Mouse (Mus musculus): Measurements from ENCODE around the gene Tmem179b. TPM values are rescaled to one million over a fixed set of nuclear protein-coding genes. Genes with fewer than 3 reads are reported as not detected.
A peak's percentile ranks its signal among the peaks of the same experiment; 100 is the strongest.

The Tmem179b gene
- polyA plus RNA-seq, 1 experiment, result 34.8 TPM

GRCm38 (mm10) chr19:8758899-8759298 lies 15.4 kb downstream of the Tmem179b start:
- Histone ChIP-seq H3K27ac (replicated peaks; ENCODE audit: low read depth, low read length) (no peak overlapping the region), H3K4me1 (ENCODE audit: control insufficient read depth, insufficient read depth, insufficient read length, low read length) (peaks cover 14% of the 10 kb centered on the region), H3K4me3 (ENCODE audit: insufficient read depth, low read depth, low read length) (no peak overlapping the region)

- Histone ChIP-seq H3K27ac (replicated peaks; ENCODE audit: low read depth, low read length) (peak overlapping the region; percentile 77; the same call in 1 of the 2 replicates), H3K4me1 (ENCODE audit: control insufficient read depth, insufficient read depth, insufficient read length, low read length) (peaks cover 14% of the 10 kb centered on the region), H3K4me3 (ENCODE audit: insufficient read depth, low read depth, low read length) (peak overlapping the region; percentile 98)
These were observed 16.7 kb downstream of the Tmem179b start for GRCm38 (mm10) chr19:8757471-8757998.

- peak within 1 kb of the TSS; percentile 99 for H3K4me3 ChIP-seq (ENCODE audit: insufficient read depth, low read depth, low read length)
- peaks cover 14% of the 10 kb centered on the region for H3K4me1 ChIP-seq (ENCODE audit: control insufficient read depth, insufficient read depth, insufficient read length, low read length)
- H3K27ac ChIP-seq (replicated peaks; ENCODE audit: low read depth, low read length), result peak within 1 kb of the TSS; percentile 98
These were observed 17.5 kb downstream of the Tmem179b start, which contains the start of gene Nxf1 for GRCm38 (mm10) chr19:8756635-8757387. Nxf1 (plus strand) TSS chr19:8757073.

- 0 out of 2 replicates have a peak overlapping the region, but pooled peaks have one; percentile 23 for H3K27ac ChIP-seq (replicated peaks; ENCODE audit: low read depth, low read length)
- peaks cover 14% of the 10 kb centered on the region for H3K4me1 ChIP-seq (ENCODE audit: control insufficient read depth, insufficient read depth, insufficient read length, low read length)
- H3K4me3 ChIP-seq (ENCODE audit: insufficient read depth, low read depth, low read length), result peak overlapping the region; percentile 26
These were observed 18.6 kb downstream of the Tmem179b start for GRCm38 (mm10) chr19:8755652-8756051.

GRCm38 (mm10) chr19:8747368-8747767 lies 26.9 kb downstream of the Tmem179b start:
- peaks cover 4% of the 10 kb centered on the region for H3K4me1 ChIP-seq (ENCODE audit: control insufficient read depth, insufficient read depth, insufficient read length, low read length)
- no peak overlapping the region for H3K27ac ChIP-seq (replicated peaks; ENCODE audit: low read depth, low read length)
- H3K4me3 ChIP-seq (ENCODE audit: insufficient read depth, low read depth, low read length), result no peak overlapping the region

- Histone ChIP-seq H3K4me3 (ENCODE audit: insufficient read depth, low read depth, low read length) (no peak overlapping the region), H3K27ac (replicated peaks; ENCODE audit: low read depth, low read length) (no peak overlapping the region), H3K4me1 (ENCODE audit: control insufficient read depth, insufficient read depth, insufficient read length, low read length) (peaks cover 6% of the 10 kb centered on the region)
These were observed 28.9 kb downstream of the Tmem179b start for GRCm38 (mm10) chr19:8745382-8745781.

- H3K4me1 ChIP-seq (ENCODE audit: control insufficient read depth, insufficient read depth, insufficient read length, low read length), result peaks cover 6% of the 10 kb centered on the region
- peak overlapping the region; percentile 74 for H3K27ac ChIP-seq (replicated peaks; ENCODE audit: low read depth, low read length)
- H3K4me3 ChIP-seq (ENCODE audit: insufficient read depth, low read depth, low read length), result peak overlapping the region; percentile 92
These were observed 32.1 kb downstream of the Tmem179b start for GRCm38 (mm10) chr19:8742176-8742575.

- H3K4me1 ChIP-seq (ENCODE audit: control insufficient read depth, insufficient read depth, insufficient read length, low read length), result peaks cover 6% of the 10 kb centered on the region
- H3K27ac ChIP-seq (replicated peaks; ENCODE audit: low read depth, low read length), result peak within 1 kb of the TSS; percentile 99
- peak within 1 kb of the TSS; percentile 92 for H3K4me3 ChIP-seq (ENCODE audit: insufficient read depth, low read depth, low read length)
These were observed 32.9 kb downstream of the Tmem179b start, which contains the start of gene Stx5a for GRCm38 (mm10) chr19:8741243-8741869. Stx5a (plus strand) TSS chr19:8741413.

- H3K4me3 ChIP-seq (ENCODE audit: insufficient read depth, low read depth, low read length), result peak within 1 kb of the TSS; percentile 92
- H3K4me1 ChIP-seq (ENCODE audit: control insufficient read depth, insufficient read depth, insufficient read length, low read length), result peaks cover 6% of the 10 kb centered on the region
- H3K27ac ChIP-seq (replicated peaks; ENCODE audit: low read depth, low read length), result peak within 1 kb of the TSS; percentile 99
These were observed 33.7 kb downstream of the Tmem179b start, which contains the start of gene 1700092M07Rik for GRCm38 (mm10) chr19:8740603-8741002. 1700092M07Rik (plus strand) TSS chr19:8740718.

GRCm38 (mm10) chr19:8739646-8740045 lies 34.6 kb downstream of the Tmem179b start:
- Histone ChIP-seq H3K4me1 (ENCODE audit: control insufficient read depth, insufficient read depth, insufficient read length, low read length) (peaks cover 8% of the 10 kb centered on the region), H3K27ac (replicated peaks; ENCODE audit: low read depth, low read length) (no peak overlapping the region), H3K4me3 (ENCODE audit: insufficient read depth, low read depth, low read length) (no peak overlapping the region)

GRCm38 (mm10) chr19:8738911-8739310 lies 35.4 kb downstream of the Tmem179b start:
- no peak overlapping the region for H3K27ac ChIP-seq (replicated peaks; ENCODE audit: low read depth, low read length)
- peaks cover 8% of the 10 kb centered on the region for H3K4me1 ChIP-seq (ENCODE audit: control insufficient read depth, insufficient read depth, insufficient read length, low read length)
- no peak overlapping the region for H3K4me3 ChIP-seq (ENCODE audit: insufficient read depth, low read depth, low read length)

- no peak overlapping the region for H3K27ac ChIP-seq (replicated peaks; ENCODE audit: low read depth, low read length)
- peak overlapping the region; percentile 91 for H3K4me3 ChIP-seq (ENCODE audit: insufficient read depth, low read depth, low read length)
- peaks cover 2% of the 10 kb centered on the region; the same call in 1 of the 2 replicates for H3K4me1 ChIP-seq (ENCODE audit: control insufficient read depth, insufficient read depth, insufficient read length, low read length)
These were observed 38.2 kb downstream of the Tmem179b start for GRCm38 (mm10) chr19:8736160-8736467.

GRCm38 (mm10) chr19:8735389-8736159 lies 38.7 kb downstream of the Tmem179b start, which contains the start of gene Wdr74:
Wdr74 (plus strand) TSS chr19:8735827.
- peak within 1 kb of the TSS; percentile 64 for H3K27ac ChIP-seq (replicated peaks; ENCODE audit: low read depth, low read length)

GRCm38 (mm10) chr19:8734334-8734733 lies 39.9 kb downstream of the Tmem179b start:
- H3K4me1 ChIP-seq (ENCODE audit: control insufficient read depth, insufficient read depth, insufficient read length, low read length), result peaks cover 2% of the 10 kb centered on the region; the same call in 1 of the 2 replicates
- no peak overlapping the region for H3K4me3 ChIP-seq (ENCODE audit: insufficient read depth, low read depth, low read length)
- no peak overlapping the region for H3K27ac ChIP-seq (replicated peaks; ENCODE audit: low read depth, low read length)

More at GRCm38 (mm10) chr19:8735389-8736159, 38.7 kb downstream of the Tmem179b start, which contains the start of gene Wdr74:
- Histone ChIP-seq H3K4me3 (ENCODE audit: insufficient read depth, low read depth, low read length) (peak within 1 kb of the TSS; percentile 91), H3K4me1 (ENCODE audit: control insufficient read depth, insufficient read depth, insufficient read length, low read length) (peaks cover 2% of the 10 kb centered on the region; the same call in 1 of the 2 replicates)
